Mouse (Mus musculus) megakaryocyte, adult 5-6 weeks (primary cell): ENCODE results near the gene Zbtb20. TPM values are rescaled to one million over a fixed set of nuclear protein-coding genes. Genes with fewer than 3 reads are reported as not detected.

Experiments used
- ATAC-seq: 2 replicates; pipeline ENCODE4 v1.8.0; 2016; ENCODE audit warnings: mild to moderate bottlenecking, inconsistent platforms; ENCODE audit not compliant: poor library complexity, severe bottlenecking
- total RNA-seq, 2 experiments: library from RNA; stranded (forward) in 1 of 2; stranded (reverse) in 1 of 2; fragments of 153-499, 151-499 nt in 1 of 2; fragments of 221-1000, 200-1000 nt in 1 of 2; gene quantifications; 2 replicates each; pipeline versions ENCODE4 v1.2.3 to v1.2.4; 2015 to 2017

Gene Zbtb20
- total RNA-seq, 2 experiments from 2014 or later = 5.1 to 7.6 TPM

- no peak for ATAC-seq
These were observed 197.3 kb downstream of the Zbtb20 start for GRCm38 (mm10) chr16:43072818-43073594.

GRCm38 (mm10) chr16:43080403-43080802 lies 204.7 kb downstream of the Zbtb20 start:
- no peak for ATAC-seq

DNA sequence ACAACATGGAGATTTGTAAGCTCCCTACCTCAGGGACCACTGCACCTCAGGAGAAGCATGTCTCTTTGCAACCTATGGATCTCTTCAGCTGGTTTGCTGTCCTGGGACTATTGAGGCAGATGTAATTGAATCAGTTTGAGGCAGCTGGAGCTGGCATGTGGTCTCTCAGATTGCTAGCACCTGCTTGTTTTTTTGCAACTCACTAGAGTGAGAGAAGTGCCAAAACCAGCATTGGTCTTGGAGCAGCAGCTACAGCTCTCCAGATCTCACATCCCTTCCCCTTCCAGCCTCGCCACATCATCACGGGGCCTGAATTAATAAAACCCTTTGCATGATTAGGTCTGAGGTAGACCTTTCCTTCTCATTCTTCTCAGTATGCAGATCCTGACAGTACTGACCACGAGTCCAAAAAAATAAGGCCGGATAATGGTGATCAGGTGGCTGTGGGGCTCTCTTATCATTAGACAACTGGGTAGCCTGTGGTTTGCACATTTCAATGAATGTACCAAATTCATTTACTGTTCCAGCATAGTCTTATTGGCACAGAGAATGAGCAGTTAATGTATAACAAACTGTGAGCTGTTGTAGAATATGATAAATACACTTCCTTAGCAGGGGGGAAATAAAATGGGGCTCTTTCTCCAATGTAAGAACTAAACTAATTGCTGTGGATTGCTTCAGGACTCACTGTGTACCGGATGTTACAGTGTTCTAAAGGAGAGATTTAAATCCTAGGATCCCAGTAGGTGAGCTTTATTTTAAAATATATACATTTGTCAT lies 205.4 kb downstream of the Zbtb20 start:
- ATAC-seq = no peak

- no peak for ATAC-seq
These were observed 206.3 kb downstream of the Zbtb20 start for GRCm38 (mm10) chr16:43081995-43082394.

DNA sequence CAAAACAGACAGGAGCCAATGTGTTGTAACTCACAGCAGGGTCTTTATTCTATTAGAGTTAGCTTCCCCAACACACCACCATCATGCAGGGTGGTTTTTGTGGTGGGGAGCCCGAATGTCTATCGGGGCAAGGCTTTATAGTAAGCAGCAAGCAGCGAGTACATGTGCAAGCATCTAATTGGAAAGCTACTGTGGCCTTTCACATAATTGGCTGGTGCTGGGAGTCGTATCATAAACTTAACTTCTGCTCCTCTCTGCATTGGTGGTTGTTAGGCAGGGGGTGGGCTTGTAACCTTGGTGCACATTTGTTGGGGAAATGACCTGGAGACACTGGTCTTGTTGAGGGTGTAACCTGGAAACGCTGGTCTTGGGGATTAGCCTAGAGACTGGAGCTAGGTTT lies 207.1 kb downstream of the Zbtb20 start:
- no peak for ATAC-seq

DNA sequence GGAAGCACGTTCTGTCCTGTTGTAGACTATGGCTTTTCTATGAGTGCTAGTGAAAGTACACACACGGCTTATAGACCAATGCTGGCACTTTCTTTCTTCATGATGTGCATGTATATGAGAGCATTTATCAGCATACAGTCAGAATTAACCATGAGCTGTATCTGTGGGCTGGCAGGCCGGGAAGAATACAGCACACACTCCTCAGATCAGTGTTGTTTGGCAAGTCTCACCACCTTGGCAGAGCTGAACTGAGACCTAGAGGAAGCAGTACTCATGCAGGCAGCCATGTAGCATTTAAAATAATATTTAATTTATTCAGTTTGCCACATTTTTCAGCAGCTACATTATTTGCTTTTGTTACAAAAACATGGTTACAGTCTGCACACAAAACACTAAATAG lies 214.5 kb downstream of the Zbtb20 start:
- ATAC-seq = no peak

- no peak for ATAC-seq
These were observed 218.5 kb downstream of the Zbtb20 start for GRCm38 (mm10) chr16:43094161-43094560.

DNA sequence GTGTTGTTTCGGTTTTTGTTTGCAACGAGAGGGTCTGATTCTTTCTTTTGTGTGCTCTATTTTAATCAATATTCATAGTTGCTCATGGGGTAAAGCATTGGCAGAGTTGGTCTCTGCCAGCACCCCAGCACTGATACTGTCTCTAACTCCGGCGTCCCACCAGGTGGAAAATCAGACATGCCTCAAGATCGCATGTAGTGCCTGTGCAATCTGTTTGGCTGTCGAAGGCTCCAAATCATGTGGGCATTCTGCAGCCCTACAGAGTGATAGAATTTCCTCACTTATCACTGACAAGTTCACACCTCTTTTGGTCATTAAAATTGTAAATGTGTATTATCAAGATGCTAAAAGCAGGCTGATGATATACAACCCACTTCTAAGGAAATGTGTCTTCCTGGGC lies 219.1 kb downstream of the Zbtb20 start:
- ATAC-seq = no peak

- no peak for ATAC-seq
These were observed 220.4 kb downstream of the Zbtb20 start for GRCm38 (mm10) chr16:43096040-43096439.

DNA sequence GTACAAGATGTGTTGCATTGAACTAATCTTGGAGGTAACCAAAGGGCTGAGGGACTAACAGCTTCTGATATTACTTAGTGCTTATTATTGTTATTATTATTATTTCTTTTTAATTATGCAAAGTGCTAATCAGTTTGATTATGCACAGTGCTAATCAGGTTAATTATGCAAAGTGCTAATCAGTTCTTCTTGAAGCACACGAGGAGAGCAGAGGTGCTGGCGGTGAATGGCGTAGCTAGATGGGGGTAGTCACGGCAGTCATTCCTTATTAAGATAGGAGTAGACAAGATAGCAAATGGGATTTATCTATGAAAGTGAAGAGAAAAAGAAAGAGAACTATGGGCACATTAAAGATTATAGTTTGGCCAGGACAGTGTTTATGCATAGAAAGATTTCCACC lies 222.5 kb downstream of the Zbtb20 start:
- no peak for ATAC-seq

GRCm38 (mm10) chr16:43098666-43099065 lies 223.0 kb downstream of the Zbtb20 start:
- ATAC-seq = no peak

DNA sequence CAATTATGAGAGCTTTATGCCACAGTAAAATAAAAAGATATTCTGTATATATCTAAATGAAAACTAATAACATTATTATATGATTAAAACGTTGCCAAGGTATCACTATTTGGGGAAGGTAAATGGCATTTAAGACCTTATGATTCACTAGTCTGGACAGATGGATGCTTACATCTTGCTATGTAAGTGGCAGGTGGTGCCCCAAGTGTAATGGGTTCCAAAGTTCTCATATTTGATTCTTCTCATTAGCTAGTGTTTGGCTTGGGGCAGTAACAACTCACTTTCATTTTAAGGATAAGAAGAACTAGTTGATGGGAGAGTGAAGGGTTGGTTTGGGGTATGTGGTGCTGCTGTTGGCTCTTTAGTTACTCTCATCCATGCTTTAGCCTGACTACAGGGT lies 235.6 kb downstream of the Zbtb20 start:
- ATAC-seq = no peak

DNA sequence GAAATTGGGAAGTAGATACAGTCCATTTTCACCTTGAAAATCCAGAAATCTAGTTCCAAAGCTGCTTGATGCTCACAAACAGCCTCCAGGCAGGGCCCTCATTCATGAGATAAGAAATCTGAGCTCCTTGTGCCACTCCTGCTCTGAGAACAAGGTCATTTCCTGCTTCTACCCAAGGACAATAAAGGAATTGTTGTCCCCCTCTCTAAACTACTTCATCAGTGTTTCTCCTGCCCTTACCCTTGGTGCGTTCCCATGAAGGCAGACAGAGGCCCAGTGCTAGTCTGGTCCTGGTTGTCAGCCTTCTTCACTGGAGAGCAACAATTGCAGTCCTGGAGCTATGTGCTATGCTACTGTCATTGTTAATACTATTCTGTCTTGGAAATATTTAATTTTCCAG lies 238.3 kb downstream of the Zbtb20 start:
- ATAC-seq = no peak

GRCm38 (mm10) chr16:43129966-43130365 lies 254.3 kb downstream of the Zbtb20 start:
- ATAC-seq = no peak

- ATAC-seq = no peak
These were observed 254.9 kb downstream of the Zbtb20 start for GRCm38 (mm10) chr16:43130583-43130982.

DNA sequence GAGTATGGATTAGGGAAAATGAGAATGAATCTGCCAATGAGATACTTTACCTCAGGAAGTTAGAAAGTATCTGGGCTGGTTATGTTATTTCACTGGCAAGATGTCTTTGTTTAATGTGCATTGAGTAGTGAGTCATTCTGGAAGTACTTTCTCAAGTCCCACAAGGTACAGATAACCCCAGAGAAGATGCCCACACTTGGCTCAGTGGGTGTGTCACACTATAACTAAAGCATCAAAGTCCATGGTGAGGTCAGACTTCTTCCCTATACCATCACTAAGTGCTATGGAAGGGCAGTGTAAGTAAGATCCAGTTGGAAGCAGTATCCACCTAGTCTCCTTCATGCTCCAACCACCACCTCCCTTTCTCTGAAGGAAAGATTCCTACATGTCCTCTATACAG lies 255.4 kb downstream of the Zbtb20 start:
- ATAC-seq = no peak

DNA sequence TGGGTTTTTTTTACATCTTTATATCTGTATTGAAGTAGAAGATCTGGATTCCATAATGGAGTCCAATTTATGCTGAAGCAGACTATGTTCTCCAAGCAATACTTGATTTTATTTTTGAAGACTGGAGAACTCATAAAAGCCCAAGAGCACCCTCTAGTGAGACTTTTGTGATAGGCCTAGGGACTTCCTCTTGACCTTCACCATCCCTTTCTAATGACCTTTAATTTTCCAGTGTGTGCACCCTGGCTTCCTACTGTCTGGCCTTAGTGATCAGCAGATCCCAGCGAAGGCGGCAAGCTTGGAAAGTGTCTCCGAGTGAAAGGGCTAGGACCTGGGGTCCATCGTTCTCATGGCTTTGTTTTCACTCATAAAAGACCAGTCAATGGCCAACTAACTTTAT lies 292.8 kb downstream of the Zbtb20 start:
- peak; percentile 49; the same call in 1 of the 2 replicates for ATAC-seq

DNA sequence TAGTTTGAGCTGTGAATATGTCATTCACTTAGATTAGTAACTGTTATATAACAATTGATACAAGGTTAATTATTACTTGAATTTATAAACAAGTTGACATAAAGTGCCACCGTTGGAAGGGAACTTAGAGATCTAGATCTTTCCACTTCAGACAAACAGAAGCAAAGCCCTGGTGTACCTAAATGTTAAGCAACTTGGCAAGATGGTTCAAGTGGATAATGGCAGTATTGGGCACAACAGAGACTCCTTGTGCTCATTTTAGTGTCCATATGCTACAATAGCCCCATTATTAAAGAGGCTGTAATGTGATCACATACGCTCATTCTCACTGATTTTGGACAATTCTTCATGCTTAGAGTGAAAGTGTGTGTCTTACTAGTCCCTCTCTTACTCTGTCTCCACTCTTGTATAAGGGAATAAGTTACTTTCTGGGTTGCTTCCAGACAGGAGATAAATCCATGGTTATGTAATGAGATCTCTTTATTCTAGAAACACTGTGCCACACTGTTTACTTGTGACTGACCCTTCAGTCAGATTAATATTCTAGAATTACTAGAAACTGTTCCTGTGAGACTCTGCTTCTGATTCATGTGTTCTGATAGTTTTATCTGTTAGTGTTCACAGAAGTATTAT lies 293.7 kb downstream of the Zbtb20 start:
- no peak for ATAC-seq

DNA sequence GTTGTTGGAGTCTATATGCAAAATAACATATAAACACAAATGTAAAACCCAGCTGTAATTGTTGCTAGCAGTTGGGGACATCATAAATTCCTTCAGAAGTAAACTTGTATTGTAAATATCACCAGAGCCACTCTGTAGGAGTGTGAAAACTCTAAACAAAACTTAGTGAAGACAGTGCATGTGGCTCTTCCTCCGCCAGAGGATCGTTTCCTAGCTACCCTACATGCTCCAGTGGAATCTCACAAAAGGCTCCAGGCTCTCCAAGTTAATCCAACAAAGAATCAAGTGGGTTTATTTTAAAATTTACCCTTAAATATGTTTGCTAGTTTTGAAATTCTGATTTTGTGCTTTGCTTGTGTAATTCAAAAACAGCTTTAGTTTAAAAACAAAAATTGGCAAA lies 296.5 kb downstream of the Zbtb20 start:
- ATAC-seq = no peak

DNA sequence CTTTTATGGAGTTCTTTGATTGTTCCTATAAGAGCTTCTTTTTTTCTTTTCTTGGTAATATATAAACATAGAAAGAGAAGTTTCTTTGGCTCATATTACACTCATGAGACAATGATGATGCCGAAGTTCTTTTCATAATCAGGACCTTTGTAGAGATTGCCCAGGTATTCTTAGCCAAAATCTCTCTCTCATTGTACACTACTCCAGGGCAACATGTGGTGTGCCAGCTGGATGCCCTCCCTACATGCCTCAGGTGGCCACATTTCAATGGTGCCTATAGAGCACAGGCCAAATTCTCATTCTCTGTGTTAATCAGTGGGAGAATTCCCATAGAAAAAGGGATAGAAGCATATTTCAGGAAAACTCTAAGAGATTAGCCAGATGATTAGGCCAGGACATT lies 297.2 kb downstream of the Zbtb20 start:
- no peak for ATAC-seq

DNA sequence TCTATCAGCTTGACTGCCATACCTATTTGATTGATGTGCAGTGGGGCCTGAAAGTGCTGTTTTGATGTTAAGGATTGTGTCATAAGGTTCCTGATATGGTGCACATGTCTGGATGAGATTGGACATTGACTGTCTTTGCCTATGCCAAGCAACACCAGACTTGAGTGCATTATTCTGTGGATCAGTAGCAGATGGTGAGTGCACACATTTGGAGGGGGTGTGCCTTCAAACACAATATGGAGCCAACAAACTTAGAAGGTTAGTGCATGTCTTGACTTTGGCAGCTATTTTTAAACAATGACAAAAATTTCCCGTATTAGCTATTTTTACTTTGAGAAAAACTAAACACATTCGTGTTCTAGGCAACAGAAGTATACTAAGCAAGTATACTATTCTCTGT lies 299.1 kb downstream of the Zbtb20 start:
- ATAC-seq = no peak

DNA sequence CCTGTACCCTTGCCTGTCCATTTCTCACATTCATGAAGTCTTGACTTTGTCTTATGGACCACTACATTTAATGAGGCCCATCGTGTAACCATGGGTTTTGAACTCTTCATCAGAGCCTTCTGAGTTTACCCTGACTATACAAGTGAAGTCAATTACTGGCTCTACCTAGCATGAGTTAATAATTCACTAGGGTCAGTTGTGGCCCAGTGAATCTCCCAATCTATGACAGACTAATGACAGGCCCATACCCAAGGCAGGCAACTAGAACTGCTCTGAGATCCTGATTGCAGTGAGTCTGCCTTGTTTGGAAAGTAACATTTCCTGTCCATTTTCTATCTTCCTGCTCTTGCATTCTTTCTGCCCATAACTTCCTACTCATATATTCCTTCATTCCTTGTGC lies 305.4 kb downstream of the Zbtb20 start:
- ATAC-seq = no peak
